Mouse (Mus musculus) bone marrow, adult 2 months (tissue): ENCODE results near the gene Cfdp1. TPM values are rescaled to one million over a fixed set of nuclear protein-coding genes. Genes with fewer than 3 reads are reported as not detected.

Experiments
- H3K27ac ChIP-seq: fragments of 200-500 bp; 2 replicates; pipeline ENCODE4 v1.5.1; 2012; ENCODE audit warnings: low read depth, mild to moderate bottlenecking, control low read depth, inconsistent platforms, low read length; ENCODE audit not compliant: control insufficient read depth, poor library complexity, insufficient read depth
- H3K4me1 ChIP-seq: fragments of 200-500 bp; 2 replicates; pipeline ENCODE4 v1.6.1; 2011; ENCODE audit warnings: low read length; ENCODE audit not compliant: control insufficient read depth, insufficient read depth
- H3K4me3 ChIP-seq: fragments of 200-500 bp; replicated peaks from 2 replicates; pipeline ENCODE3; 2011; ENCODE audit warnings: mild to moderate bottlenecking, low read depth, low read length, control low read depth; ENCODE audit not compliant: control insufficient read depth
- CTCF ChIP-seq: fragments of 200-500 bp; IDR thresholded peaks from 2 replicates; pipeline ENCODE4 v1.5.1; 2011; ENCODE audit warnings: low read length, control low read depth; ENCODE audit not compliant: control insufficient read depth, insufficient read depth
- POLR2A ChIP-seq: fragments of 200-500 bp; IDR thresholded peaks from 2 replicates; pipeline ENCODE4 v1.6.1; 2011; ENCODE audit warnings: low read depth, mild to moderate bottlenecking, control low read depth, low read length, borderline replicate concordance; ENCODE audit not compliant: control insufficient read depth
- WGBS: fragments of 180-500 bp; shearing (Covaris S2); methylation state at CpG from one replicate; pipeline ENCODE4 v1.1.7; 2018; 5-methylcytosine and 5-hydroxymethylcytosine counted together
- polyA plus RNA-seq: library from polyadenylated mRNA; stranded (reverse); fragments of >200 nt; gene quantifications from 2 replicates; pipeline ENCODE4 v1.2.4, GENCODE M21; 2011; ENCODE audit warnings: low replicate concordance; ENCODE audit not compliant: missing spikeins, insufficient read depth, insufficient read length

Cfdp1 gene
- polyA plus RNA-seq, 1 experiment, result 116 TPM

- TF ChIP-seq POLR2A (no peak), CTCF (no peak)
- no peaks in the 10 kb centered on the region for H3K4me1 ChIP-seq
- H3K4me3 ChIP-seq, result no peak overlapping the region
- no peak overlapping the region for H3K27ac ChIP-seq
- 86% methylated on average over 6 of the region's 6 CpGs for WGBS
These were observed 52.6 kb downstream of the Cfdp1 start for GRCm38 (mm10) chr8:111801456-111801855.

GRCm38 (mm10) chr8:111796528-111796927 lies 57.6 kb downstream of the Cfdp1 start:
- TF ChIP-seq POLR2A (no peak), CTCF (no peak)
- no peaks in the 10 kb centered on the region for H3K4me1 ChIP-seq
- H3K4me3 ChIP-seq, result no peak overlapping the region
- H3K27ac ChIP-seq, result no peak overlapping the region
- 89% methylated on average over 1 of the region's 1 CpGs for WGBS

GRCm38 (mm10) chr8:111793324-111793917 lies 60.7 kb downstream of the Cfdp1 start:
- no peaks in the 10 kb centered on the region for H3K4me1 ChIP-seq
- 80% methylated on average over 3 of the region's 3 CpGs for WGBS
- no peak overlapping the region for H3K4me3 ChIP-seq
- no peak overlapping the region for H3K27ac ChIP-seq
- no peak for TF ChIP-seq POLR2A
- TF ChIP-seq CTCF, result no peak

GRCm38 (mm10) chr8:111789639-111790038 lies 64.5 kb downstream of the Cfdp1 start:
- H3K4me1 ChIP-seq, result no peaks in the 10 kb centered on the region
- no peak overlapping the region for H3K4me3 ChIP-seq
- no peak overlapping the region for H3K27ac ChIP-seq
- TF ChIP-seq POLR2A (no peak), CTCF (no peak)

GRCm38 (mm10) chr8:111789200-111789599 lies 64.9 kb downstream of the Cfdp1 start:
- no peak for TF ChIP-seq CTCF
- TF ChIP-seq POLR2A, result no peak
- 81% methylated on average over 4 of the region's 4 CpGs for WGBS
- H3K4me1 ChIP-seq, result no peaks in the 10 kb centered on the region
- H3K27ac ChIP-seq, result no peak overlapping the region
- no peak overlapping the region for H3K4me3 ChIP-seq

- H3K4me3 ChIP-seq, result no peak overlapping the region
- 92% methylated on average over 3 of the region's 3 CpGs for WGBS
- no peak for TF ChIP-seq CTCF
- no peak for TF ChIP-seq POLR2A
- H3K27ac ChIP-seq, result no peak overlapping the region
- H3K4me1 ChIP-seq, result no peaks in the 10 kb centered on the region
These were observed 65.6 kb downstream of the Cfdp1 start for GRCm38 (mm10) chr8:111788497-111788896.

GRCm38 (mm10) chr8:111788085-111788484 lies 66.0 kb downstream of the Cfdp1 start:
- Histone ChIP-seq H3K4me1 (no peaks in the 10 kb centered on the region), H3K27ac (no peak overlapping the region), H3K4me3 (no peak overlapping the region)
- no peak for TF ChIP-seq CTCF
- no peak for TF ChIP-seq POLR2A
- 89% methylated on average over 5 of the region's 5 CpGs for WGBS

- H3K4me3 ChIP-seq, result no peak overlapping the region
- 91% methylated on average over 4 of the region's 4 CpGs for WGBS
- no peaks in the 10 kb centered on the region for H3K4me1 ChIP-seq
- no peak for TF ChIP-seq CTCF
- no peak for TF ChIP-seq POLR2A
- no peak overlapping the region for H3K27ac ChIP-seq
These were observed 66.4 kb downstream of the Cfdp1 start for GRCm38 (mm10) chr8:111787683-111788082.

- TF ChIP-seq CTCF, result no peak
- no peak for TF ChIP-seq POLR2A
- Histone ChIP-seq H3K4me1 (no peaks in the 10 kb centered on the region), H3K27ac (no peak overlapping the region), H3K4me3 (no peak overlapping the region)
- 86% methylated on average over 13 of the region's 13 CpGs for WGBS
These were observed 67.1 kb downstream of the Cfdp1 start for GRCm38 (mm10) chr8:111786701-111787588.
